Mouse (Mus musculus) heart, adult 2 months (tissue): Measurements from ENCODE around the gene Pa2g4. TPM values are rescaled to one million over a fixed set of nuclear protein-coding genes. Genes with fewer than 3 reads are reported as not detected.
A peak's percentile ranks its signal among the peaks of the same experiment; 100 is the strongest.
"Not testable (repeated sequence)": the region's sequence is repeated elsewhere in the genome, so short reads cannot be mapped to it uniquely, and the experiment has no call there.

Experiments
- DNase-seq, 2 experiments: peaks; one replicate each; pipeline ENCODE4 v3.0.0; 2021
- H3K27ac ChIP-seq: fragments of 200-600 bp; 2 replicates; pipeline ENCODE4 v1.8.1; 2022
- H3K27me3 ChIP-seq: fragments of 200-500 bp; 2 replicates; pipeline ENCODE4 v1.6.1; 2012; ENCODE audit warnings: mild to moderate bottlenecking, low read length, inconsistent platforms, mixed read lengths; ENCODE audit not compliant: control insufficient read depth, insufficient read depth
- H3K36me3 ChIP-seq: fragments of 200-500 bp; 2 replicates; pipeline ENCODE4 v1.6.1; 2012; ENCODE audit warnings: low read length, inconsistent platforms; ENCODE audit not compliant: control insufficient read depth, insufficient read depth
- H3K4me1 ChIP-seq: fragments of 200-500 bp; 2 replicates; pipeline ENCODE4 v1.6.1; 2011; ENCODE audit warnings: low read length; ENCODE audit not compliant: control insufficient read depth, insufficient read depth
- H3K4me3 ChIP-seq: fragments of 200-600 bp; 2 replicates; pipeline ENCODE4 v1.8.1; 2022
- H3K79me2 ChIP-seq: fragments of 200-500 bp; replicated peaks from 2 replicates; pipeline ENCODE4 v1.6.1; 2012; ENCODE audit warnings: mild to moderate bottlenecking, inconsistent platforms, low read length, moderate library complexity, mixed read lengths; ENCODE audit not compliant: control insufficient read depth, insufficient read depth
- H3K9ac ChIP-seq: fragments of 200-500 bp; 2 replicates; pipeline ENCODE4 v1.6.1; 2012; ENCODE audit warnings: low read depth, mild to moderate bottlenecking, control low read depth, inconsistent platforms, low read length, mixed read lengths
- CTCF ChIP-seq: fragments of 200-600 bp; IDR thresholded peaks from 2 replicates; pipeline ENCODE4 v1.8.1; 2022; ENCODE audit warnings: antibody characterized with exemption, mild to moderate bottlenecking, moderate library complexity
- EP300 ChIP-seq: fragments of 200-500 bp; IDR thresholded peaks from 2 replicates; pipeline ENCODE4 v1.6.1; 2011; ENCODE audit warnings: low read depth, low read length, control low read depth; ENCODE audit not compliant: insufficient read depth
- POLR2A ChIP-seq: fragments of 200-500 bp; IDR thresholded peaks from 2 replicates; pipeline ENCODE4 v1.6.1; 2011; ENCODE audit warnings: mild to moderate bottlenecking, low read depth, low read length, control low read depth; ENCODE audit not compliant: insufficient read depth
- WGBS: fragments of 180-500 bp; shearing (Covaris S2); methylation state at CpG from one replicate; pipeline ENCODE4 v1.1.7; 2018; 5-methylcytosine and 5-hydroxymethylcytosine counted together
- intact Hi-C: fragments of 180-260 bp; cut with DNase I; formaldehyde crosslinking; loops from one replicate; pipeline ENCODE4 v1.15.1; 2025
- polyA plus RNA-seq: library from polyadenylated mRNA; depleted of rRNA; stranded (reverse); fragments of >200 nt; gene quantifications from 2 replicates; pipeline ENCODE4 v1.2.3, GENCODE M21; 2012
- total RNA-seq, 2 experiments: library from RNA; stranded (reverse); gene quantifications; 2 replicates each; pipeline ENCODE4 v1.2.3; 2021

The Pa2g4 gene
- total and polyA plus RNA-seq, 3 experiments = 19.5 to 44.2 (median 39.4) TPM

GRCm38 (mm10) chr10:128548947-128549681, 16.7 kb downstream of the Pa2g4 start, which contains the start of gene Rpl41:
Gene Rpl41 (minus strand): TSS chr10:128549305.
- peak; percentile 99 for TF ChIP-seq POLR2A
- no peak for TF ChIP-seq CTCF
- TF ChIP-seq EP300 = peak; percentile 96; the same call in 1 of the 2 replicates
- Histone ChIP-seq H3K4me1 (peaks cover 2% of the 10 kb centered on the region; the same call in 1 of the 2 replicates), H3K79me2 (peaks cover 3% of the 10 kb centered on the region; the same call in 1 of the 2 replicates), H3K9ac (peak within 1 kb of the TSS; percentile 63), H3K27me3 (no peaks in the 10 kb centered on the region), H3K27ac (peak within 1 kb of the TSS; percentile 89), H3K4me3 (peak within 1 kb of the TSS; percentile 59), H3K36me3 (peaks cover 4% of the 10 kb centered on the region; the same call in 1 of the 2 replicates)
- peak; percentile 92 to 95 for DNase-seq
- intact Hi-C loops = loop anchor here (5.0 to 10.0 kb wide), 2 partner anchors 123 to 256 kb away; partner anchors contain the start of genes Dnajc14, Suox and Tmem198b
- WGBS = under 1% methylated on average over 31 of the region's 31 CpGs

- 1% methylated on average over 30 of the region's 30 CpGs for WGBS
- peak overlapping the region; percentile 63 for H3K9ac ChIP-seq
- DNase-seq, H3K4me1 ChIP-seq, H3K36me3 ChIP-seq, H3K27me3 ChIP-seq, H3K79me2 ChIP-seq: not testable (repeated sequence)
- intact Hi-C loops = loop anchor here (5.0 to 10.0 kb wide), 2 partner anchors 124 to 257 kb away; partner anchors contain the start of genes Dnajc14, Suox and Tmem198b
- H3K4me3 ChIP-seq = peak overlapping the region; percentile 59
- H3K27ac ChIP-seq = peak overlapping the region; percentile 91
Measured at GRCm38 (mm10) chr10:128548051-128548791, 17.6 kb downstream of the Pa2g4 start.

GRCm38 (mm10) chr10:128547361-128548032, 18.3 kb downstream of the Pa2g4 start, which contains the start of gene Zc3h10:
Gene Zc3h10 (minus strand): TSS chr10:128547774.
- under 1% methylated on average over 50 of the region's 50 CpGs for WGBS
- Histone ChIP-seq H3K4me1 (peaks cover 4% of the 10 kb centered on the region), H3K79me2 (peaks cover 3% of the 10 kb centered on the region; the same call in 1 of the 2 replicates), H3K36me3 (peaks cover 8% of the 10 kb centered on the region), H3K4me3 (peak within 1 kb of the TSS; percentile 59), H3K27me3 (no peaks in the 10 kb centered on the region), H3K27ac (peak within 1 kb of the TSS; percentile 91), H3K9ac (peak within 1 kb of the TSS; percentile 73)
- intact Hi-C loops = loop anchor here (2.0 to 10.0 kb wide), 3 partner anchors 49 to 257 kb away; partner anchors contain the start of genes Dnajc14, Myl6b, Suox and Tmem198b
- peak; percentile 91 to 96 for DNase-seq
- TF ChIP-seq EP300 (peak; percentile 97), CTCF (peak; percentile 72), POLR2A (peak; percentile 60)

GRCm38 (mm10) chr10:128546787-128547186, 19.0 kb downstream of the Pa2g4 start:
- Histone ChIP-seq H3K4me1 (peaks cover 4% of the 10 kb centered on the region), H3K36me3 (peaks cover 8% of the 10 kb centered on the region), H3K9ac (peak overlapping the region; percentile 73), H3K79me2 (peaks cover 3% of the 10 kb centered on the region; the same call in 1 of the 2 replicates), H3K4me3 (peak overlapping the region; percentile 59), H3K27me3 (no peaks in the 10 kb centered on the region), H3K27ac (peak overlapping the region; percentile 91)
- WGBS = 9% methylated on average over 7 of the region's 7 CpGs
- intact Hi-C loops = loop anchor here (2.0 to 10.0 kb wide), 3 partner anchors 48 to 258 kb away; partner anchors contain the start of genes Dnajc14, Myl6b, Suox and Tmem198b
- DNase-seq = no peak
- TF ChIP-seq EP300 (no peak), POLR2A (no peak), CTCF (no peak)

- no peak overlapping the region for H3K9ac ChIP-seq
- intact Hi-C loops = loop anchor here (2.0 to 10.0 kb wide), 3 partner anchors 48 to 258 kb away; partner anchors contain the start of genes Dnajc14, Myl6b, Suox and Tmem198b
- TF ChIP-seq POLR2A (no peak), CTCF (peak; percentile 87), EP300 (no peak)
- H3K4me3 ChIP-seq = peak overlapping the region; percentile 59
- peaks cover 4% of the 10 kb centered on the region for H3K4me1 ChIP-seq
- peak overlapping the region; percentile 91 for H3K27ac ChIP-seq
- no peak for DNase-seq
- no peaks in the 10 kb centered on the region for H3K27me3 ChIP-seq
- 4% methylated on average over 4 of the region's 4 CpGs for WGBS
- peaks cover 3% of the 10 kb centered on the region; the same call in 1 of the 2 replicates for H3K79me2 ChIP-seq
- H3K36me3 ChIP-seq = peaks cover 8% of the 10 kb centered on the region
Measured at GRCm38 (mm10) chr10:128546361-128546760, 19.4 kb downstream of the Pa2g4 start.
